Mouse (Mus musculus): ENCODE measurements around the gene Atg5.

DNA sequence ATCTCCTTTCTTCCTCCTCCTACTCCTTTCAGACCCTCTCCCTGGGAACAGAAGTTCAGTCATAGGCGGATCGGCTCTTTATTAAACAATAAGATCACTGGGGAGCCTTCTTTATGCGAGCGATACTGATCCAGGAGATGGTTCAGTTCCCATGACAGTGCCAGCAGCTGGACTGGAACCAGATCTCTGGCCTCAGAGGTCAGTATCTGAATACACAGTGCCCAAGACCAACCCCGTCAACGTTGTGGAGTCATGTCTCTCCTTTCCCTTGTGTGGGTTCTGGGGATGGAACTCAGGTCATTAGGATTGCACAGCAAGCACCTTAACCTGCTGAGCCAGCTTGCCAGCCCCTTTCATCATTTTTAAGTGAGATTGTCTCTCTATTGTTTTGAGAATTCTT lies 70.4 kb downstream of the Atg5 start:
- TF ChIP-seq GATA1 (IDR thresholded peaks at IDR 0.05; ENCODE audit: borderline replicate concordance, low read length) = no peak
- no peak for TF ChIP-seq FLI1 (IDR thresholded peaks at IDR 0.05; ENCODE audit: low read length)

All from megakaryocyte, embryonic 14.5 days (primary cell).